Mouse (Mus musculus) adipocyte (in vitro differentiated cells): ENCODE measurements at regions not wholly inside any gene's neighbourhood (a gene's known extent, or its start where the extent isn't known, plus 50 kb on each side); places are given as distances from the start of the nearest gene placed in this dataset.
"Not testable (repeated sequence)": the region's sequence is repeated elsewhere in the genome, so short reads cannot be mapped to it uniquely, and the experiment has no call there.

Experiments used
- DNase-seq: peaks from one replicate; pipeline ENCODE4 v3.0.0-alpha.2; 2016; ENCODE audit warnings: low spot score

- no peak for DNase-seq
Measured at GRCm38 (mm10) chr17:82674593-82674992, 540.5 kb upstream of the Pkdcc start.

GRCm38 (mm10) chr17:82666557-82666956 lies 548.5 kb upstream of the Pkdcc start:
- DNase-seq: not testable (repeated sequence)

- DNase-seq: no peak
Measured at GRCm38 (mm10) chr17:82664352-82664751, 550.7 kb upstream of the Pkdcc start.

- no peak for DNase-seq
Measured at GRCm38 (mm10) chr17:82636459-82637189, 578.5 kb upstream of the Pkdcc start.

- no peak for DNase-seq
Measured at GRCm38 (mm10) chr17:82635849-82636248, 579.2 kb upstream of the Pkdcc start.

- DNase-seq: no peak
Measured at GRCm38 (mm10) chr17:82606642-82607175, 608.4 kb upstream of the Pkdcc start.

- no peak for DNase-seq
Measured at GRCm38 (mm10) chr17:82583801-82584200, 631.3 kb upstream of the Pkdcc start.

GRCm38 (mm10) chr17:82533521-82533920 lies 681.6 kb upstream of the Pkdcc start:
- DNase-seq: no peak

GRCm38 (mm10) chr17:82518129-82518528 lies 697.0 kb upstream of the Pkdcc start:
- DNase-seq: no peak

- DNase-seq: no peak
Measured at GRCm38 (mm10) chr17:82516850-82517249, 698.2 kb upstream of the Pkdcc start.

- no peak for DNase-seq
Measured at GRCm38 (mm10) chr17:82513816-82514215, 701.3 kb upstream of the Pkdcc start.

- peak; percentile 7 for DNase-seq
Measured at GRCm38 (mm10) chr17:82504291-82504690, 710.8 kb upstream of the Pkdcc start.

- no peak for DNase-seq
Measured at GRCm38 (mm10) chr17:82485544-82485943, 729.5 kb upstream of the Pkdcc start.

- no peak for DNase-seq
Measured at GRCm38 (mm10) chr17:82484609-82485008, 730.5 kb upstream of the Pkdcc start.

- DNase-seq: peak; percentile 10
Measured at GRCm38 (mm10) chr17:82457972-82458371, 719.8 kb upstream of the Slc8a1 start.

GRCm38 (mm10) chr17:82453847-82454246 lies 715.7 kb upstream of the Slc8a1 start:
- peak; percentile 63 for DNase-seq

GRCm38 (mm10) chr17:82439105-82439504 lies 700.9 kb upstream of the Slc8a1 start:
- no peak for DNase-seq

GRCm38 (mm10) chr17:82437206-82437605 lies 699.0 kb upstream of the Slc8a1 start:
- no peak for DNase-seq

GRCm38 (mm10) chr17:82432678-82433077 lies 694.5 kb upstream of the Slc8a1 start:
- no peak for DNase-seq

- no peak for DNase-seq
Measured at GRCm38 (mm10) chr17:82408296-82408695, 670.1 kb upstream of the Slc8a1 start.

GRCm38 (mm10) chr17:82399328-82399727 lies 661.2 kb upstream of the Slc8a1 start:
- DNase-seq: no peak

- not testable (repeated sequence) for DNase-seq
Measured at GRCm38 (mm10) chr17:82379371-82379770, 641.2 kb upstream of the Slc8a1 start.

GRCm38 (mm10) chr17:82378248-82378820 lies 640.2 kb upstream of the Slc8a1 start:
- DNase-seq: peak; percentile 6
